Mouse (Mus musculus) cortical plate, adult 2 months (tissue): Measurements from ENCODE around the gene Ubl5. TPM values are rescaled to one million over a fixed set of nuclear protein-coding genes. Genes with fewer than 3 reads are reported as not detected.
A peak's percentile ranks its signal among the peaks of the same experiment; 100 is the strongest.
"Not testable (repeated sequence)": the region's sequence is repeated elsewhere in the genome, so short reads cannot be mapped to it uniquely, and the experiment has no call there.

Experiments used
- H3K27ac ChIP-seq: fragments of 200-500 bp; 2 replicates; pipeline ENCODE4 v1.5.1; 2012; ENCODE audit warnings: low read length, control low read depth, inconsistent platforms; ENCODE audit not compliant: insufficient read depth
- H3K4me1 ChIP-seq: fragments of 200-500 bp; 2 replicates; pipeline ENCODE4 v1.6.1; 2011; ENCODE audit warnings: low read length; ENCODE audit not compliant: control insufficient read depth, insufficient read depth
- H3K4me3 ChIP-seq: fragments of 200-500 bp; 2 replicates; pipeline ENCODE4 v1.5.1; 2011; ENCODE audit warnings: mild to moderate bottlenecking, low read length, control low read depth; ENCODE audit not compliant: insufficient read depth
- CTCF ChIP-seq: fragments of 200-500 bp; IDR thresholded peaks from 2 replicates; pipeline ENCODE4 v1.5.1; 2011; ENCODE audit warnings: mild to moderate bottlenecking, control low read depth, low read length; ENCODE audit not compliant: insufficient read depth; ENCODE audit errors: extremely low read depth
- POLR2A ChIP-seq: fragments of 200-500 bp; IDR thresholded peaks from 2 replicates; pipeline ENCODE4 v1.6.1; 2011; ENCODE audit warnings: mild to moderate bottlenecking, low read length, control low read depth; ENCODE audit not compliant: insufficient read depth; ENCODE audit errors: extremely low read depth
- polyA plus RNA-seq: library from polyadenylated mRNA; depleted of rRNA; stranded (reverse); fragments of >200 nt; gene quantifications from 2 replicates; pipeline ENCODE4 v1.2.3, GENCODE M21; 2012; rRNA removed

Gene Ubl5
- 569 and 577 TPM in 2 replicates for polyA plus RNA-seq

DNA sequence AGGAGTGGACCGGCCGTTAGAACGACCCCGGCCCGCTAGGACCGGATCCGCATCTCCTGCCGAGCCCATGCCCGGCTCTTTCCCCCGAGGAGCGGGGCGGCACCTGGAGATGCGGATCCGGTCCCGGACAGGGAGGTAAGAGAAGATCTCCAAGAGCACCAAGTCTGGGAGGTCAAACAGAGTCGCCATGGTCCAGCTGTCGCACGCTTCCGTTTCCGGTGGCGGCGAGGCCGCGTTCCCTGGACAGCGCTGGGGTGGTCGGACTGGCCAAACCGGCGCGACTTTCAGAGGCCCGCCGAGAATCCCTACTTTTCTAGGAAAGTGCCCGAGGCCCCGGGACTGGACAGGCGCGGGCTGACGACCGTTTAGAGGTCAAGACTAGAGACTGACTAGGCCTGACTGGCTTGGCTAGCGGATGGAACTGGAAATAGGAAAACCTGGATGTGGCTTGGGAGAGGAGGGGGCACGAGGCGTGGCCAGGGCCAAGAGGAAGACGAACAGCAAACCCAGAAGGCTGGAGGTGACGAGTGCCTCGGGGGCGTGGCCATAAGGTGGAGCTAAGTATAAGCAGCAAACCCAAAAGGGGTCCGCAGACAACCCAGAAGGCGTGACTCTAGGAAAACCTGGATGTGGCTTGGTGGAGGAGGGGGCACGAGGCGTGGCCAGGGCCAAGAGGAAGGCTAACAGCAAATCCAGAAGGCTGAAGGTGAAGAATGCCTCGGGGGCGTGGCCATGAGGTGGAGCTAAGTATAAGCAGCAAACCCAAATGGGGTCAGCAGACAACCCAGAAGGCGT is at the start of gene Ubl5:
Gene Ubl5 (plus strand): TSS at position 778 of the 795 bp plus-strand sequence.
- peak within 1 kb of the TSS; percentile 80 for H3K4me3 ChIP-seq
- no peak for TF ChIP-seq CTCF
- TF ChIP-seq POLR2A, result no peak
- no peak within 1 kb of the TSS for H3K27ac ChIP-seq
- H3K4me1 ChIP-seq, result no peaks in the 10 kb centered on the region

DNA sequence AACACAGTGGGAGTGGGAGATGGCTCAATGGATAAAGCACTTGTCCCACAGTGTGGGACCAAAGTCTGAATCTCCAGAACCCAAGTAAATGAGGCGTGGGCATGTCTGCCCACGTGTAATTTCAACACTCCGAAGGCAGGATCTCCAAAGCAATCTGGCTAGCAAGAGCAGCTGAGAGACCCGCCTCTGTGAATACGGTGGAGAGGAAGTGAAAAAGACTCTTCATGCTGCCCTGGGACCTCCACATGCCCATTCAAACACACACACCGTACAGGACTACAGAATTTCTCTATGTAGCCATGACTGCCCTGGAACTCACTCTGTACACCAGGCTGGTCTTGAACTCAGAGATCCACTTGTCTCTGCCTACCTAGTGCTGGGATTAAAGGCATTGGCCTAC is 41.4 kb upstream of the Ubl5 start:
- no peak overlapping the region for H3K4me3 ChIP-seq
- TF ChIP-seq POLR2A (no peak), CTCF (no peak)
- no peak overlapping the region for H3K27ac ChIP-seq
- no peaks in the 10 kb centered on the region for H3K4me1 ChIP-seq

DNA sequence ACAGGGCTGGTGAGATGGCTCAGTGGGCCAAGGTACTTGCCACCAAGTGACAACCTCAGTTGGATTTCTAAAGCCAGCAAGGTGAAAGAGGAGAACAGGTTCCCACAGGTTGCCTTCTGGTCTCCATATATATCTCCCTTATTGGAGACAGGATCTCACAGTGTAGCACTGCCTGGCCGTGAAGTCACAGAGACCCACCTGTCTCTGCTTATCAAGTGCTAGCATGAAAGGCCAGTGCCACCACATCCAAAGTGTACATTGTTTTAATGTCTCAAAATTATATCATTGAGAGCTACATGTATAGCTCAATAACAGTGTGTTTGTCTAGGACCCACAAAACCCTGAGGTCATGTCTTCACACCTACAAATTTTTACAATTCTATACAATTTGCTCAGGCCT is 36.4 kb upstream of the Ubl5 start:
- H3K4me3 ChIP-seq, result no peak overlapping the region; the same call in 1 of the 2 replicates
- H3K4me1 ChIP-seq, result no peaks in the 10 kb centered on the region
- TF ChIP-seq CTCF (no peak), POLR2A (no peak)
- no peak overlapping the region for H3K27ac ChIP-seq

DNA sequence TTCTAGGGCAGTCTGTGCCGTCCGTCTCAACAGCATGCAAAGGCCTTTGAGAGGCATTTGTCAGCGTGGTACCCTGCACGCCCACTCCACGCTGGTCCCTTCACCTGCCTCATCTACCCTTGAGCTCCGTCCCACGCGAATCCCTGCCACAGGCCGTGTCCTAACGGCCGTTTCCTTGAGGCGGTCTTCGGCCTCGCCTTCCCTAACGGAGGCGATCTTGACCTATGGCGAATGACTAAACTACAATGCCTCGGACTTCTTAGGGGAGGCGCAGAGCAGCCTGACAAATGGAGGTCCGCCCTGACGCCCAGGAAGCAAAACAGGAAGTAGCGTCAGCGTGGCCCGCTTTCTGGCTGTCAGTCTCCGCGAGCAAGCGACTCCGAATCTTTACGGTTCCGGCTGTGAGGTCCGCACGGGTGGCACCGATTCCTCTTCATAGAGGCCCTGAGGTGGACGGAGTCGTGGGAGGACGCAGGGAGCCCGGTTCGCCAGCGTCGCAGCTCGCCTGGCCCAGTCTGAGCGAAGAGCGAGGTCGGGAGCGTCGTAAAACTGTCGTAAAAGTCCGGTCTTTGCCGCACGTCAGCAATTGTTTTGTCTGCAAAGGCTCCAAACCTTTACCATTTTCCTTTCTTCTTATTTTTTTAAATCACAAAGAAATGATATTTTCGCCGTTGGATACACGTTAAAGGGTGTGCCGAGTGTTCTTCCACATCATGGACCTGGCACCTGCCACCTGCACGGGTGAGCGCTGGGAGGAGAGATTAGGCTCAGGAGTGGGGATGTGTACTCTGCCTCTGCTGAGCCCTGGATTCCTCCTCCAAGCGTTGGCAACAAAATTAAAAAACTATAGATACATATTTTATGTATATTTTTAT is 35.3 kb upstream of the Ubl5 start:
- TF ChIP-seq CTCF (no peak), POLR2A (peak; percentile 75)
- Histone ChIP-seq H3K4me1 (no peaks in the 10 kb centered on the region), H3K4me3 (peak overlapping the region; percentile 99), H3K27ac (peak overlapping the region; percentile 100)

DNA sequence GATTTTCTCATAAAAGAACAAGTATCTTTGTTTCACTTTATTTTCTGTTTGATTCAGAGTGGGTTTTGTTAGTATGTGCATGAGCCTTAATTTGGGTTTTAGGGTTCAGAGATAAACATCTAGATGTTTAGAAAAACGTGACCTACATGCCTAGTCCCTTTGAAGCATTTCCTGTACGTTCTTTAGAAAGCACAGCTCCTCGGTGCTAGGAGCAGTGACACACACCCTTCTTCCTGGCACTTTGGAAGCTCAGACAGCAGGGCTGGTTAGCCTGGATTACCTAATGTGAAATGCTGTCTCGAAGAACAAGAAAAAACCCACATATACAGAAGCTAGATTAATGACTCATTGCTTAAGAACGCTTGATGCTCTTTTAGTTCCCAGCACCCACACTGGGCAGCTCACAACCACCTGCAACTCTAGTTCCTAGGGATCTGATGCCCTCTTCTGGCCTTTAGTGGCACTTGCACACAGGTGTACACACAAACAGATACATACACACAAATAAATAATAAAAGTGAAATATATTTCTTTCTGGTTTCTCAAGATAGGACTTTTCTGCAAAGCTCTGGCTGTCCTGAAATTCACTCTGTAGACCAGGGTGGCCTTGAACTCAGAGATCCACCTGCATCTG is 32.7 kb upstream of the Ubl5 start:
- no peak overlapping the region for H3K4me3 ChIP-seq
- TF ChIP-seq CTCF (no peak), POLR2A (no peak)
- H3K4me1 ChIP-seq, result no peaks in the 10 kb centered on the region
- H3K27ac ChIP-seq, result no peak overlapping the region

DNA sequence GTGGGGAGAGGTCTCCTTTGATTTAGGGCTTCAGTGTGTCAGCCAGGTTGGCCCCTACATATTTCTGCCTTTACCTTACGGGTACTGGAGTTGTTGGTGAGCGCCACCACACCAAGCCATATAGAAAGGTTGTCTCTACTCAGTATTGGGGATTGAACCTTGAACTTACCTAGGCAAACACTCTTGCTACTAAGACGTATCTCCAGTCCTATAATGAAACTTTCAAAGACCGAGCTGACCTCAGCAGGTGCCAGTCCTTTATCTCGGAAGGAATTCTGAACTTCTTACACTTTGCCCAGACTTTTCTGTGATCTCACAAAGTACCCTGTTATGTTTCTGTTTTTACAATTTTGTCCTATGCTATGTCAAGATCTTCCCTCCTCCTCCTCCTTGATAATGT is 30.7 kb upstream of the Ubl5 start:
- Histone ChIP-seq H3K27ac (no peak overlapping the region), H3K4me3 (no peak overlapping the region), H3K4me1 (no peaks in the 10 kb centered on the region)
- no peak for TF ChIP-seq CTCF
- no peak for TF ChIP-seq POLR2A

DNA sequence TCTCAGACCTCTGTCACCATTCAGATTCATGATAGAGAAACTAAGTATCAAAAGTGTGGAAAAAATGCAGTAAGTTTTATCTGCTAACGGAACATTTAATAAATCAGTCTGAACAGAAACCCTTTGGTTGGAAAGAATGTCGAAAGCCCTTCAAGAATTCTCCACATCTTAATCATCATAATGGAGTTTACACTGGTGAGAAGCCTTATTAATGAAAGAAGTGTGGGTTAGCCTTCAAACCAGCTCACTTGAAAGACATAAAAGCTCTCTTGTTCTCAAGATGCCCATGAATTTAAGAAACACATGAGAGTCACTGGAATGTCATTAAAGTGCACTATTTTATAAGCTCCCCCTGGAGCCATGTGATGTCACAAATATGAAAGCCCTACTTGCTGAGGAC is 26.0 kb upstream of the Ubl5 start:
- TF ChIP-seq POLR2A (no peak), CTCF (no peak)

DNA sequence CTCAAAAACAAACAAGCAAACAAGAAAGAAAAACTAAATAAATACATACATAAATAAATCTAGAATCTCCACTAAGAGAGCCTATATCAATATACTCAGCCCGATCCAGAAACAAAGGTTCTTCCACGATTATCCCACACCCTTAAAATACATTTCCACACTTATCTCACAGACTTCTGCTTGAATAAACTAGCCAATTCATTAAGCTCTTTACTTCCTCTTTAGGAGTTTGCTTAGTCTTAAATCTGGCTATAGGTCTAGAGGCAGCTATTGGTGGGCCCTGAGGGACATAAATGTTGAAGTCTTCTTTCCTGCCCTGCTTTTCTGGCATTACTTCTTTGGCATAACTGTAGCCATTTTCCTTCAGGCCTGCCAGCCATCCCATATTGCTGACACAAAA is 11.3 kb upstream of the Ubl5 start:
- Histone ChIP-seq H3K4me1 (no peaks in the 10 kb centered on the region), H3K27ac (no peak overlapping the region), H3K4me3 (no peak overlapping the region)
- TF ChIP-seq CTCF (no peak), POLR2A (no peak)

More for the DNA sequence above, 26.0 kb upstream of the Ubl5 start:
- Histone ChIP-seq H3K4me1 (no peaks in the 10 kb centered on the region), H3K4me3 (no peak overlapping the region), H3K27ac (no peak overlapping the region)

DNA sequence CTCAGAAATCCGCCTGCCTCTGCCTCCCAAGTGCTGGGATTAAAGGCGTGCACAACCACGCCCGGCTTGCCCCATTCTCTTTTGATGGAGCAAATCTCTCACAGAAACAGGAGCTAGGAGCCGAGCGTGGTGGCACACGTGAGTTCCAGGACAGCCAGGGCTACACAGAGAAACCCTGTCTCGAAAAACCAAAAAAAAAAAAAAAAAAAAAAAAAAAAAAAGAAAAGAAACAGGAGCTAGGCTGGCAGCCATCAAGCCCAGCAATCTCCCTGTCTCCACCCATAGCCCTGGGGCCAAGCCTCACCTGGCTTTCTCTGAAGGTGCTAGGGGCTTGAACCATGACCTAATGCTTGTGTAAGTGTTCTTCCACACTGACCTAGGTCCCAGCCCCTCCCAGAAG is 7.0 kb upstream of the Ubl5 start:
- not testable (repeated sequence) for H3K27ac ChIP-seq, H3K4me3 ChIP-seq, H3K4me1 ChIP-seq

DNA sequence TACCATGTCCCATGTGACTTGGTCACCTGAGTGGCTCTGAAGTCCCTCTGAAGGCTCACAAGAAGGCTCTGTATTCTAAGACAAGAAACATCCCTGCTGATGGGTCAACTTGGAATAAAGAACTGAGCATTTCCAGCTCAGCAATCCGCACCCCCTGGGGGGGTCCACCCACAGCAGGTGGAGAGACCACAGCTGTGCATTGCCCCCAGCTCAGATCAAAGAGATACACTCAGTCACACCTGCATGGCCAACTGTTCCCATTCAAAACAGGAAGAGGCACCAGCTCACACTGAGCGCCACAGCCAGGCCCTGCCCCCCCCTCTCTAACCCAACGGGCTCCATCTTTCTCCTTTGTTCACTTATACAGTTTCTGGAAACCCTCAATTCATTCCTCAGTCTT is 6.4 kb upstream of the Ubl5 start:
- no peak overlapping the region for H3K27ac ChIP-seq
- TF ChIP-seq POLR2A, result no peak
- TF ChIP-seq CTCF, result no peak
- no peak overlapping the region for H3K4me3 ChIP-seq
- no peaks in the 10 kb centered on the region for H3K4me1 ChIP-seq
